Mouse (Mus musculus) small intestine, adult 2 months (tissue): ENCODE measurements around the gene Ppp1r12a. TPM values are rescaled to one million over a fixed set of nuclear protein-coding genes. Genes with fewer than 3 reads are reported as not detected.

Experiments used
- H3K27ac ChIP-seq: fragments of 200-500 bp; 2 replicates; pipeline ENCODE4 v1.5.1; 2012; ENCODE audit warnings: low read depth, low read length, control low read depth, inconsistent platforms; ENCODE audit not compliant: insufficient read depth
- H3K27me3 ChIP-seq: fragments of 200-500 bp; 2 replicates; pipeline ENCODE4 v1.6.1; 2012; ENCODE audit warnings: mild to moderate bottlenecking, moderate library complexity, low read length, inconsistent platforms; ENCODE audit not compliant: control insufficient read depth, insufficient read depth
- H3K36me3 ChIP-seq: fragments of 200-500 bp; 2 replicates; pipeline ENCODE4 v1.6.1; 2012; ENCODE audit warnings: mild to moderate bottlenecking, low read length, control low read depth, inconsistent platforms; ENCODE audit not compliant: control insufficient read depth, insufficient read depth
- H3K4me1 ChIP-seq: fragments of 200-500 bp; 2 replicates; pipeline ENCODE4 v1.6.1; 2012; ENCODE audit warnings: low read length, inconsistent platforms, mixed read lengths; ENCODE audit not compliant: control insufficient read depth, insufficient read depth, insufficient read length
- H3K4me3 ChIP-seq: fragments of 200-500 bp; 2 replicates; pipeline ENCODE4 v1.5.1; 2012; ENCODE audit warnings: low read depth, mild to moderate bottlenecking, control low read depth, inconsistent platforms, low read length, moderate library complexity
- CTCF ChIP-seq: fragments of 200-500 bp; IDR thresholded peaks from 2 replicates; pipeline ENCODE4 v1.5.1; 2012; ENCODE audit warnings: low read depth, mild to moderate bottlenecking, control low read depth, inconsistent platforms, low read length, moderate library complexity, mixed read lengths; ENCODE audit not compliant: insufficient replicate concordance, insufficient read length; ENCODE audit errors: extremely low read depth
- POLR2A ChIP-seq: fragments of 200-500 bp; IDR thresholded peaks from 2 replicates; pipeline ENCODE4 v1.6.1; 2012; ENCODE audit warnings: low read depth, mild to moderate bottlenecking, control low read depth, inconsistent platforms, low read length, moderate library complexity
- WGBS: fragments of 180-500 bp; shearing (Covaris S2); methylation state at CpG from one replicate; pipeline ENCODE4 v1.1.7; 2018; 5-methylcytosine and 5-hydroxymethylcytosine counted together
- polyA plus RNA-seq: library from polyadenylated mRNA; depleted of rRNA; stranded (reverse); fragments of >200 nt; gene quantifications from 2 replicates; pipeline ENCODE4 v1.2.3, GENCODE M21; 2012

Ppp1r12a gene
- polyA plus RNA-seq, 1 experiment, result 16.0 TPM

GRCm38 (mm10) chr10:108189986-108190385 is 28.0 kb downstream of the Ppp1r12a start:
- peaks cover 6% of the 10 kb centered on the region; the same call in 1 of the 2 replicates for H3K4me1 ChIP-seq
- H3K36me3 ChIP-seq, result no peaks in the 10 kb centered on the region
- no peak overlapping the region for H3K4me3 ChIP-seq
- H3K27me3 ChIP-seq, result no peaks in the 10 kb centered on the region; the same call in 1 of the 2 replicates
- 74% methylated on average over 3 of the region's 3 CpGs for WGBS
- no peak for TF ChIP-seq CTCF
- TF ChIP-seq POLR2A, result no peak
- no peak overlapping the region for H3K27ac ChIP-seq

- H3K27me3 ChIP-seq, result no peaks in the 10 kb centered on the region; the same call in 1 of the 2 replicates
- no peak overlapping the region for H3K4me3 ChIP-seq
- H3K4me1 ChIP-seq, result peaks cover 6% of the 10 kb centered on the region; the same call in 1 of the 2 replicates
- no peak overlapping the region for H3K27ac ChIP-seq
- H3K36me3 ChIP-seq, result no peaks in the 10 kb centered on the region
- TF ChIP-seq CTCF, result no peak
- TF ChIP-seq POLR2A, result no peak
Measured at GRCm38 (mm10) chr10:108190626-108191025, 28.6 kb downstream of the Ppp1r12a start.

GRCm38 (mm10) chr10:108191381-108191787 is 29.4 kb downstream of the Ppp1r12a start:
- Histone ChIP-seq H3K36me3 (no peaks in the 10 kb centered on the region), H3K27me3 (no peaks in the 10 kb centered on the region; the same call in 1 of the 2 replicates), H3K4me1 (peaks cover 6% of the 10 kb centered on the region; the same call in 1 of the 2 replicates), H3K27ac (peak overlapping the region; percentile 50), H3K4me3 (no peak overlapping the region)
- WGBS, result 58% methylated on average over 8 of the region's 8 CpGs
- TF ChIP-seq CTCF (no peak), POLR2A (no peak)

GRCm38 (mm10) chr10:108192306-108192705 is 30.3 kb downstream of the Ppp1r12a start:
- 62% methylated on average over 2 of the region's 2 CpGs for WGBS
- TF ChIP-seq POLR2A (no peak), CTCF (no peak)
- peaks cover 7% of the 10 kb centered on the region; the same call in 1 of the 2 replicates for H3K4me1 ChIP-seq
- no peaks in the 10 kb centered on the region for H3K36me3 ChIP-seq
- no peak overlapping the region for H3K27ac ChIP-seq
- H3K4me3 ChIP-seq, result no peak overlapping the region
- H3K27me3 ChIP-seq, result no peaks in the 10 kb centered on the region; the same call in 1 of the 2 replicates

GRCm38 (mm10) chr10:108196124-108196523 is 34.1 kb downstream of the Ppp1r12a start:
- peaks cover 5% of the 10 kb centered on the region; the same call in 1 of the 2 replicates for H3K4me1 ChIP-seq
- no peak overlapping the region for H3K4me3 ChIP-seq
- 92% methylated on average over 2 of the region's 2 CpGs for WGBS
- TF ChIP-seq POLR2A (no peak), CTCF (no peak)
- no peaks in the 10 kb centered on the region; the same call in 1 of the 2 replicates for H3K27me3 ChIP-seq
- H3K27ac ChIP-seq, result no peak overlapping the region
- H3K36me3 ChIP-seq, result peaks cover 10% of the 10 kb centered on the region

GRCm38 (mm10) chr10:108197498-108197897 is 35.5 kb downstream of the Ppp1r12a start:
- Histone ChIP-seq H3K36me3 (peaks cover 12% of the 10 kb centered on the region), H3K4me3 (no peak overlapping the region), H3K4me1 (peaks cover 5% of the 10 kb centered on the region; the same call in 1 of the 2 replicates), H3K27me3 (no peaks in the 10 kb centered on the region; the same call in 1 of the 2 replicates), H3K27ac (no peak overlapping the region)
- no peak for TF ChIP-seq POLR2A
- no peak for TF ChIP-seq CTCF
- 93% methylated on average over 1 of the region's 1 CpGs for WGBS

- peaks cover 5% of the 10 kb centered on the region; the same call in 1 of the 2 replicates for H3K4me1 ChIP-seq
- H3K27ac ChIP-seq, result no peak overlapping the region
- H3K4me3 ChIP-seq, result no peak overlapping the region
- no peaks in the 10 kb centered on the region; the same call in 1 of the 2 replicates for H3K27me3 ChIP-seq
- TF ChIP-seq CTCF (no peak), POLR2A (no peak)
- WGBS, result 51% methylated on average over 2 of the region's 2 CpGs
- peaks cover 12% of the 10 kb centered on the region for H3K36me3 ChIP-seq
Measured at GRCm38 (mm10) chr10:108198945-108199344, 37.0 kb downstream of the Ppp1r12a start.
